Mouse (Mus musculus) ES-Bruce4 (cell line): ENCODE data around the gene Sqor.

ENCODE experiments used
- EP300 ChIP-seq: IDR thresholded peaks from 2 replicates; pipeline ENCODE4 v1.6.1; 2011; ENCODE audit warnings: low read depth, low read length; ENCODE audit not compliant: insufficient read depth
- POLR2A ChIP-seq: IDR thresholded peaks from one replicate; pipeline ENCODE4 v1.8.1; 2011; ENCODE audit warnings: low read length; ENCODE audit not compliant: insufficient read depth

DNA sequence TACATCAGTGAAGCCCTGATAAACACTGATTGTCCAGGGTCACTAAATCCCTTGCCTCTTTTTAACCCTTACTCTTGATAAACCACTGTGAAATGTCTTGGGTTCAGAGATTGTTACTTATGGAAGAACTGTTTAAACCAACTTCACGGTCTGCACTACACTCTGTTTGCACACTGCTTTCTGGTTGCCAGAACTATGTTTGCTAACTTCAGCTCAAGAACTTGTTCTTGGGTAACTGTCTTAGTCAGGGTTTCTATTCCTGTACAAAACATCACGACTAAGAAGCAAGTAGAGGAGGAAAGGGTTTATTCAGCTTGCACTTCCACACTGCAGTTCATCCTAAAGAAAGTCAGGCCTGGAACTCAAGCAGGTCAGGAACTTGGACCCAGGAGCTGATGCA lies 56.2 kb downstream of the Sqor start:
- TF ChIP-seq POLR2A (no peak), EP300 (no peak)
